Mouse (Mus musculus) megakaryocyte, embryonic 14.5 days (primary cell): ENCODE measurements around the gene H2-M5.

ENCODE experiments used
- FLI1 ChIP-seq: IDR thresholded peaks from 2 replicates; pipeline ENCODE4 v1.6.1; 2012; ENCODE audit warnings: low read length, inconsistent platforms, mixed read lengths
- GATA1 ChIP-seq: IDR thresholded peaks from 3 replicates; pipeline ENCODE4 v1.6.1; 2012; ENCODE audit warnings: mixed read lengths, low read length, inconsistent platforms, borderline replicate concordance

DNA sequence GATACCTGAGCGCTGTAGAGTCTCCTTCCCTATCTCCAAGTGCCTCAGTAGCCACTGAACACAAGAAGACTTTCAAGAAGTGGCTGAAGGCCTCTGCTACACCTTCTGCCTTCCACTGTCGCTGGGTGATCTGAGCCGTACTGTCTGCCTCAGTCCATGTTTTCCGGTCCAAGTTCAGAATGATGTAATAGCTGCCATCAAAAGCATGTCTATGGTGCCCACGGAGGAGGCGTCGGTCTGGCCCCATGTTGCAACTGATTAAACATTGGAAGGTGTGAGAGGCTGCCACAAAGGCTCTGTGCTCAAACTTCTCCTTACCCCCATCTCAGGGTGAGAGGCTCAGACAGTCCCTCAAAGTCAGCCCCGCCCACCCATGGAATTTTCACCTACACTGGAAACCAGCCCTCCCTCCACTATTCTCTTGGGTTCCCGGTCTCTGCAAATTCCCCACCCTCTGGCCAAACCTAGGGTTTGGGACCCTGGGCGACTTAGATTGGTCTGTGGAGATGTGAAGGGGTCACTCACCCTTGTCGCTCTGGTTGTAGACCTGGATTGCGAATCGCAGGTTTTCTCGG, 18.9 kb downstream of the H2-M5 start:
- TF ChIP-seq GATA1 (no peak), FLI1 (no peak)
